Mouse (Mus musculus) thymus, postnatal 10 days (tissue): ENCODE results near the gene Adat3.

Experiments
- DNase-seq, 2 experiments: peaks; one replicate each; pipeline ENCODE4 v3.0.0; 2021; ENCODE audit warnings: low spot score in 2 of 2

The Adat3 gene

DNA sequence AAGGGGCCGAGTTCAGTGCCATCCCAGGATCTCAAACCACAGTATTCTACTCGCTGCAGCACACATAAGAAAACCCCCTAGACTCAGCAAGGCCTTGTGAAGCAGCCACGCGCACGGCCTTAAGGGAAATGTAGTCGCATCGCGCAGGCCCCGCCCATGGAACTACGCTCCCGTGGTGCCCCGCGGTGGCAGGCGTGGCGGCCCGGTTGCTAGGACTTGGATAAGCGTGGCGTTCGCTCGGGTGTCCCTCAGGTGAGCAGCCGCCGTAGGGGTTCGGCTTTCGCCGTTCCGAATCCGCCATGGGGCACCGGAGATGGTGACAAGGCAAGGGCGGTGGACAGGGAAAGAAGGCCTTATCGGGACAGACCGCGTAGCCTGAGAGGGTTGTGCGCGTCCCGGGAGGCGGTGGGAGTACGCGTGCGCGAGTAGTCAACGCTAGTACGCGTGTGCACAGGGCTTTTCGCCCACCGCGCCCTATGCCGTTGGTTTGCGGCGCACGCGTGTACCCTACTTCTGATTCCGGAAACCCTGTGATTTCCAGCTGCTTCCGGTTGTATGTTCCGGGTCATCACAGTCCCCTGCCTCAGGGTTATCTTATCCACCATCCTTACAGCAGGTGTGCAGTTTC, at the start of gene Adat3, which contains the start of gene Scamp4:
Gene Adat3 (plus strand): TSS at position 183 of the 628 bp plus-strand sequence.
Gene Scamp4 (plus strand): TSS at position 175 of the 628 bp plus-strand sequence.
- peak; percentile 91 to 94 for DNase-seq

DNA sequence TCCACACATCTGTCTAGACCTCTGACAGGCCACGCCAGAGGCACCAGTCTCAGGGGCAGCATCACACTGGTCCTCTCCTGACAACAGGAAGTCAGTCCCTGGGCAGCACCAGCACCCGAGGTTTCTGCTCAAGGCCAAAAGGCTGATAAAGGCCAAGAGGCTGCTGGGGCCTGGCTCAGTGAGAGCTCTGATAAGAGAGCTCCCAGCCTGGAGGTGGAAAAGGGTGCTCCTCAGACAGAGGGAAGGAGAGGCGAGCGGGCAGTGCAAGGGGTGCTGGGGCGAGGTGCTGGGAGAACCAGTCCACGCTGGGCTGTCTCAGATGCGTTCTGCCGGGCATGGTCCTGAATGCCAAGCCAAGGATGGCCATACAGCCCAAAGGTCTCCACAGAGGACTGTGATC, 49.1 kb upstream of the Adat3 start:
- no peak for DNase-seq

- no peak for DNase-seq
These were observed 48.7 kb upstream of the Adat3 start for GRCm38 (mm10) chr10:80553997-80554396.

GRCm38 (mm10) chr10:80557346-80557965, 45.2 kb upstream of the Adat3 start:
- DNase-seq, result peak; percentile 43 to 73

- no peak for DNase-seq
These were observed 43.2 kb upstream of the Adat3 start for GRCm38 (mm10) chr10:80559431-80559830.

- no peak for DNase-seq
These were observed 42.1 kb upstream of the Adat3 start for GRCm38 (mm10) chr10:80560621-80561020.

DNA sequence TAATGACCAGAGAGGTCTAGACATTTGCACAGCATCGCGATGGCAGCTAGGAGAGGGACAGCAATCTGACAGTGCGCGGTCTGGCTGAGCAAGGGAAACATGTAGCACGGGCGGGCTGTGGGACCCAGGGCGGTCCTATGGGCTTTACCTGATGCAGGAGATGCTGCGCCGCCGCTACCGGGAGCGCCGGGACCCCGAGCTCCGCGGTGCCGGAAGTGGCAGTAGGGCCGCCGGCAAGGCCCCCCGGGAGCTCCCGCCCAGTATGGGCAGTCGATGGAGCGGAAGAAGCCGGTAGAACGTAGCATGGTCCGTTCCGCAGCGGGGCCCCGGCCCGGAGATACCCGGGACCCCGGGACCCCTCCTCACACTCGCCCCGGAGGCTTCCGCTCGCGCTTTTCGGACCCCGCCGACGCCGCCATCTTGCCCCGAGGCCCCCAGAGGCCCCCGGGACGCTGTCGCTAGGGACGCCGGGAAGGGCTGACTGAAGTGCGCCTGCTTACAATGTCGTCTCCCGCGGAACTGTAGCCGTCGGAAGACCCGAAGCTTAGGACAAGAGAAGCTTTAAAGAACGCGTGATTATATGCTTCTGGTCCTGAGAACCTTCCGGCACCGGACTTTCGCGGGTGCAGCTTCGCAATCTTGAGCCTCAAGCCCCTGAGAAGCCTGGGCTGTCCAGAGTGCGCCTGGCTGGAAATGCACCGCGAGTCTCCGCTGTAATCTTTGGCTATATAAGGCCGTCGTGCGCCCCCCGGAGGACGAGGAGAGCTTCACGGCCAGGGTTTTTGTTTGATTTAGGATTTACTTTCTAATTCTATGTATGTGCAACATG, 41.4 kb upstream of the Adat3 start, which contains the start of gene Rexo1:
Gene Rexo1 (minus strand): TSS at position 445 of the 829 bp plus-strand sequence.
- peak; percentile 86 to 93 for DNase-seq

GRCm38 (mm10) chr10:80566375-80567092, 36.1 kb upstream of the Adat3 start:
- peak; percentile 87 to 95 for DNase-seq

GRCm38 (mm10) chr10:80568876-80569275, 33.8 kb upstream of the Adat3 start:
- no peak for DNase-seq

DNA sequence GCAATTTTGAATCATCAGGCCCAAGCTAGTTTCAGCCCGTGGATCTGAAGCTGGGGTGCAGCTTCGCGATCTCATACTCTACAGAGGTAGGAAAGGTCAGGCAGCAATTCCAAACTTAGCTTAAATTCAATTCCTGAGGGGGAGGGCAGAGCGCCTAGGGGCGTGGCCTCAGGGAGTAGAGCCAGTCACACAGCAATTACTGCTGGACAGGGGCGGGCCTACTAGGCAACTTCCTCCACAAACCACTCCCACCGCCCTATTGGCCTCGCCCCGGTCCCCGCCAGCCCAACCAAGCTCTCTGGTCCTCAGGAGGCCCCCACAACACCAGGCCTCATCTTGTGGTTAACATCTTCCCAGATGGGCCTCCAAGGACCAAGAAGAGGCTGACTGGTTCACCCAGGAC, 33.0 kb upstream of the Adat3 start:
- no peak for DNase-seq

DNA sequence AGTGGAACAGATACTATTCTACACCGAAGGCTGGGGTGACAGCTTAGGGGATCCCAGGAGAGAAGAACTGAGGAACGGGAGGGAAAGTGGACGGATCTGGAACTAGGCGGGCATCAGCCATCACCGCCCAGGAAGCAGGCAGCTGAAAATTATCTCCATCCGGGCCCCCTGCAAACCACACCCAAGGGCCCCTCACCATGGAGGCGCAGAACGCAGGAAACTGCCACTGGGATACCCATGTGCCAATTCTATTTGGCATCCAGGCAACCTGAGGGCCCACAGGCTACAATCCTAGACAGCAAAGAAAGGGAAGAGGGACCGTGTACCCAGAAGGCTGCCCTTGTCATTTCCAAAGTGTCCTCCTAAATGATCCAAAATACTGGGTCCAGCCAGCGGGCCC, 32.3 kb upstream of the Adat3 start:
- no peak for DNase-seq

- no peak for DNase-seq
These were observed 31.5 kb upstream of the Adat3 start for GRCm38 (mm10) chr10:80570871-80571836.

DNA sequence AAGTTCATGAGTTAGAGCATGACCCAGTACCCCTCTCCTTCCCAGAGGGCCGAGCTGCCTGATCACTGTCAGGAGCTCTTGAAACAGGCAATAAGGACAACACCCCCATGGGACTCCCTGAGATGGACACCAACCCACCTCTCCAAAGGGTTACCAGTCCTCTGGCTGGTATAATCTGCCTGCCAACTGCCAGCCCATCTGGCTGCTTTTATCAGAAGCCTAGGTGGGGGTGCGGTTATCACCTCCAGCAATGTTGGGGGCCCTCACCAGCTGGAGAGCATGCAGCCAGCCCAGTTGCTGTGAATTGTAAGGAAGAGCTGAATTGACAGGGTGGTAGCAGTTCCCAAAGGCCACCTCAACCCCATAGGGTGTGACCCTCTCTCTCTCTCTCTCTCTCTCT, 30.2 kb upstream of the Adat3 start:
- no peak for DNase-seq

DNA sequence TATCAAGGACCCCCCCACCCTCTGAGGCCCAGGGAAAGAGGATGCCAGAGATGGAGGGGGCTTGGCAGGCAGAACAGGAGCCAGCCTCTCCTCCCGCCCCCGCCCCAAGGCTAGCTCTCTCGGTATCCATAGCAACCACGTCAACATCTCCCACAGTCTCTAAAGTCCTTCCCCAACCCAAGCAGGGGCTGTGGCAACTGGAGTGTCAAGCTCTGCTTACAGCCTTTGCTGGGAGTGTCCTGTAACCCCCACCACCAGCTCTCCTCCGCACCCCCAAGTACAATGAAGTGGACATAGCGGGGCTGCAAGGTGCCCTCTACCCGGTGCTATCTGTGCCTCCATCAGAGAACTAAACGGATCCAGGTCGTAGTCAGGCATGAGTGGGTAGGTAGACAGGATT, 28.7 kb upstream of the Adat3 start:
- DNase-seq, result no peak

DNA sequence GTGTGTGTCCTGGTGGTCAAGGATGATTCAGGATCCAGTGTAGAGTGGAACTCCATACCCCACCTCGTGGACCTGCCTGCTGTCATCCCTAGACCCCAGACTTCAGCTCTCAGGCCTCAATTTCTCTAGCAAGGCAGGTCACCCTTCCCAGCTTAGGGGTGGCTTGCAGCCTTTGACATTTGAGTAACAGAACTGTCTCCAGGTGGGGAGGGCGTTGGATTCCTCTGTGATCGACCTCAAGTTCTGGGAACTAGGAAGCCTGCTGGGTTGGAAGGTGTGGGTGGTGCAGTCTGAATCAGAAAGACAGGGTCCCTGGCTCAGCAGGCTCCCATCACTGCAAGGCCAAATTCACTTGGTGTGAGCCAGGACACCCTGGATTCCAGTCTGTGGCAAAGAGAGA, 27.8 kb upstream of the Adat3 start:
- no peak for DNase-seq

- DNase-seq, result no peak
These were observed 26.8 kb upstream of the Adat3 start for GRCm38 (mm10) chr10:80575925-80576324.

DNA sequence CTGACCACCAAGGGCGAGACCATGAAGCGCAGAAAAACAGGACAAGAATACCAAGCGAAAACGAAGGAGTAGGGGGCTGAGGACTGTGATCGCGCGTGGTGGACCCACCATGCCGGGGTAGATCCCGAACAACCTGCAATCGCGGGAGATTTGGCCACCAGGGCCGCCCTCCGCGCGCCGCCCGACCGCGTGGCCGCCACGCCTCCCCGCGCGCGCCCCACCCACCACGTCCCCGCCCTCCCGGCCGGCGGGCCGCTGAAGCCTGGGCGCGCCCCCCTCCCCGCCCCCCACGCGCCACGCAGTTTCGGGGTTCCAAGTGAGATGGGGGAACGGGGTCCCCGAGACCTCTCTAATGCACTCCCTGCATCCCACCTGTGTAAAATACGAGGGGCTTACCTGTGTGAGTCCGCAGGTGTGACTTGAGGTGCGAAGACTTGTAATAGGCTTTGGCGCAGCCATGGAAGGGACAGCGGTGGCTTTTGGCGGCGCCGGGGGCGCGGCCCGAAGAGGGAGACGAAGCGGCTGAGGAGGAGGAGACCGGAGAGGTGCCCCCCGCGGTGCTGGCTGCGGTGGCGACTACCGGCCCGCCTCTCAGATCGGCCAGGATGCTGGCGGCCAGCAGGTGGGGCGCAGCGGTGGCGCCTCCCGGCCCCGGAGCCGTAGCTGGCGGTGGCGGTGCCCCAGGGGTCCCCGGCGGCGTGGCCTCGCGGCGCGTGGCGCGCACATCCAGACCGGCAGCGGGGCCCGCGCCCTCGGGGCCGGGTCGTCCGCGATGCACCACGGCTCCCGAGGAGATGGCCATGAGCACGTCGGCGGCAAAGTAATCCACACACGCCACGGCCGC, 26.1 kb upstream of the Adat3 start:
- peak; percentile 47 to 51 for DNase-seq

DNA sequence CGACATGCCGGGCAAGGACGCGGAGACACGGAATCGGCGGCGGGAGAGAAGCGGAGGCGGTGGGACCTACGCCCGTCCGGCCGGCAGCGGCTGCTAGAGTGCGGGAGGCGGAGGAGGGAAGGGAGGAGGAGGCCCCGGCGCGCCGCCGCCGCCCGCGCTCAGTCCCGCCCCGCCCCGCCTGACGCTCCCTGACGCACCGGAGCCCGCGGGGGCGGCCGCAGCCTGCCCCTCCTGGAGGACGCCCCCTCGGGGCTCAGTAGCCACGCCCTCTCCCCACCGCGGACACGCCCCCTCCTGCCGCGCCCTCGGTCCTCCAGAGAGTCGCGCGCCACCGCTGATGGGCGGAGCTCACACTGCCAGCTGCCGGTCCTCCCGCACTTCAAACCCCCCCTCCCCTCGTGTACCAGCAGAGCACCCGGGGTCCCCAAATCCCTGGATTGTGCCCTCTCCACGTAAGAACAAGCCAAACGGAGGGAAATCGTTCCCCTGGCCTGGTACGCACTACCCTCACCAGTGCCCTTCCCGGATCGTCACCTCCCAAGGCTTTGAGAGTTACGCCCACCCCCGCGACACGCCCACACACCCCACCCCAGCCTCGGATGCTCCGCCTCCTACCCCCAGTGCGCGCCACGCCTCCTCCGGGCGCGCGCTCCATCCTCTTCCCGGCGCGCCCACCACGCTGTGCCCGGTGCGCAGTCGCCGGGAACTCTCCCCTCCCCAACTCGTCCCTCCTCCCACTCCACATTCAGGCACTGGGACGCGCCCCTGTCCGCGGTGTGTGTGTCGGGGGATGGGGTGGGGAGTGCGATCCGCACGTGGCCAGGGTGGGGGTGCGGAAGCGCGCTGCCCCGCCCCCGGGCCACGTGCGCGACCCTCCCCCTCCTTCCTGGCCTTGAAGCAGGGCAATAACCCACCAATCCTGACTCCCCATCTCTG, 25.2 kb upstream of the Adat3 start, which contains the start of gene Klf16:
Gene Klf16 (minus strand): TSS at position 127 of the 936 bp plus-strand sequence.
- peak; percentile 98 to 99 for DNase-seq
